15 mouse cellular contexts compared by ENCODE assay signal in genomic region chr9:21625342-21626339, GRCm38 (mm10). TPM values are rescaled to one million over a fixed set of nuclear protein-coding genes. Genes with fewer than 3 reads are reported as not detected.
DNase-seq lines count a peak whose midpoint lies in the region; ATAC-seq and TF ChIP-seq lines count a peak whose summit lies in the region.
"Had no signal": no experiment of that assay in that cellular context is flagged by ENCODE, and none has a peak within 500 bp of the region (broad histone marks: within the 10 kb centered on the region; RNA-seq: fewer than 3 reads in every experiment).

No protein-coding gene starts in this region.

- WGBS in kidney, postnatal 0 days, result 80% methylated on average over 10 of the region's 10 CpGs

- TF ChIP-seq RAD21 in CH12.LX (IDR thresholded peaks at IDR 0.05; ENCODE audit: low read depth, low read length), result no peak

- TF ChIP-seq EP300 in CH12.LX (IDR thresholded peaks at IDR 0.05; ENCODE audit: low read length), result no peak

- no peak overlapping the region for H3K27ac ChIP-seq in kidney, postnatal 0 days
- H3K27ac ChIP-seq in CH12.LX (ENCODE audit: insufficient read depth, low read depth), result peak overlapping the region; percentile 39
- H3K27ac ChIP-seq: hindbrain, embryonic 15.5 days; liver, embryonic 12.5 days had no signal

- no peak for TF ChIP-seq CTCF in kidney, postnatal 0 days (IDR thresholded peaks at IDR 0.05; ENCODE audit: low read depth)
- no peak for TF ChIP-seq CTCF in CH12.LX (conservative IDR thresholded peaks at IDR 0.05 in 1 of 2, IDR thresholded peaks at IDR 0.05 in 1 of 2; ENCODE audit: low read depth in 2 of 2, low read length in 2 of 2)

- no peak overlapping the region for H3ac ChIP-seq in myocyte (ENCODE audit: control insufficient read depth, insufficient read length)

- H3K4me3 ChIP-seq in kidney, postnatal 0 days (replicated peaks; ENCODE audit: low read depth, low read length), result no peak overlapping the region
- H3K4me3 ChIP-seq in CH12.LX (replicated peaks in 1 of 3; ENCODE audit: low read depth in 2 of 3, low read length in 2 of 3, poor library complexity in 1 of 3) (no peak overlapping the region), myocyte (no peak overlapping the region)
- H3K4me3 ChIP-seq: heart, embryonic 15.5 days; hindbrain, embryonic 15.5 days; liver, embryonic 12.5 days had no signal

- no peak overlapping the region for H3K9ac ChIP-seq in kidney, postnatal 0 days (ENCODE audit: low read depth, low read length)
- H3K9ac ChIP-seq in CH12.LX (ENCODE audit: insufficient read depth, low read depth), result no peak overlapping the region
- H3K9ac ChIP-seq: heart, embryonic 15.5 days; hindbrain, embryonic 15.5 days; liver, embryonic 12.5 days had no signal

- no peaks in the 10 kb centered on the region for H3K9me3 ChIP-seq in kidney, postnatal 0 days (replicated peaks; ENCODE audit: low read length)
- H3K9me3 ChIP-seq in CH12.LX (replicated peaks; ENCODE audit: low read length), result no peaks in the 10 kb centered on the region
- H3K9me3 ChIP-seq: heart, embryonic 15.5 days; hindbrain, embryonic 15.5 days; liver, embryonic 12.5 days had no signal

- no peaks in the 10 kb centered on the region for H3K36me3 ChIP-seq in kidney, postnatal 0 days (ENCODE audit: insufficient read depth, low read length)
- H3K36me3 ChIP-seq in CH12.LX (replicated peaks in 1 of 2; ENCODE audit: control insufficient read depth in 1 of 2, insufficient read depth in 1 of 2, low read length in 1 of 2) (peaks cover 0 to 28% of the 10 kb centered on the region in 2 experiments), myocyte (ENCODE audit: control insufficient read depth, insufficient read depth) (no peaks in the 10 kb centered on the region)
- H3K36me3 ChIP-seq: heart, embryonic 15.5 days; hindbrain, embryonic 15.5 days had no signal

- ATAC-seq in kidney, postnatal 0 days (replicated peaks; ENCODE audit: low FRiP score, low read depth), result peak; percentile 57
- ATAC-seq: liver, embryonic 12.5 days; Patski had no signal

- H3K4me2 ChIP-seq in kidney, postnatal 0 days (ENCODE audit: low read length), result no peak overlapping the region
- no peak overlapping the region for H3K4me2 ChIP-seq in CH12.LX (ENCODE audit: insufficient read depth, low read depth, poor library complexity, severe bottlenecking)
- no peak overlapping the region for H3K4me2 ChIP-seq in myocyte (ENCODE audit: low read depth)
- H3K4me2 ChIP-seq: heart, embryonic 15.5 days; hindbrain, embryonic 15.5 days; liver, embryonic 12.5 days had no signal

- H3K79me2 ChIP-seq in CH12.LX (replicated peaks; ENCODE audit: control insufficient read depth, extremely low read depth, insufficient read depth, poor library complexity, severe bottlenecking) (peaks cover 84% of the 10 kb centered on the region), myocyte (ENCODE audit: control insufficient read depth, insufficient read depth) (peaks cover 100% of the 10 kb centered on the region)

- no peaks in the 10 kb centered on the region for H3K4me1 ChIP-seq in kidney, postnatal 0 days (replicated peaks; ENCODE audit: insufficient read depth, low read length)
- H3K4me1 ChIP-seq in CH12.LX (ENCODE audit: control insufficient read depth in 1 of 2, insufficient read depth in 2 of 2), result peaks cover 13 to 48% of the 10 kb centered on the region in 2 experiments

- DNase-seq in kidney, postnatal 0 days (ENCODE audit: low spot score), result no peak
- DNase-seq in kidney, adult 11 months, result no peak
- DNase-seq in CH12.LX (ENCODE audit: extremely low read depth), result peak; percentile 35
- peak; percentile 76 for DNase-seq in thymus, postnatal 14 days
- DNase-seq in frontal cortex, postnatal 25 days (ENCODE audit: low spot score in 2 of 2), result no peak
- DNase-seq in layer of hippocampus, postnatal 14 days (ENCODE audit: low spot score in 2 of 2), result no peak
- DNase-seq: cerebellum, postnatal 25 days; kidney, adult 8-10 months; layer of hippocampus, postnatal 36 days; left cerebral cortex, postnatal 4 days had no signal

- dilution Hi-C loops in CH12.LX (cut with MboI; ENCODE audit: extremely low pct_ligation_motif_present, extremely low pct_unique_long_range_greater_than_20kb, low sequenced_read_pairs), result no loop called here

- in situ Hi-C loops in CH12.LX (cut with MboI; ENCODE audit: low pct_ligation_motif_present, low pct_unique_long_range_greater_than_20kb, low sequenced_read_pairs), result no loop called here

- no peaks in the 10 kb centered on the region for H3K27me3 ChIP-seq in kidney, postnatal 0 days (ENCODE audit: insufficient read depth, low read length)
- H3K27me3 ChIP-seq in CH12.LX (replicated peaks) (no peaks in the 10 kb centered on the region), myocyte (ENCODE audit: control insufficient read depth, insufficient read depth, insufficient read length) (no peaks in the 10 kb centered on the region)
- H3K27me3 ChIP-seq: heart, embryonic 15.5 days; hindbrain, embryonic 15.5 days; liver, embryonic 12.5 days; Patski had no signal

- no peak for TF ChIP-seq POLR2A in CH12.LX (IDR thresholded peaks at IDR 0.05; ENCODE audit: low read depth, low read length)
- TF ChIP-seq POLR2A in myocyte (IDR thresholded peaks at IDR 0.05; ENCODE audit: insufficient read length, low read depth), result no peak

TF ChIP-seq in CH12.LX, 34 proteins besides CTCF, POLR2A, EP300 and RAD21:
- TF ChIP-seq UBTF (IDR thresholded peaks at IDR 0.05; ENCODE audit: low read depth, low read length), result no peak
- TF ChIP-seq USF1 (IDR thresholded peaks at IDR 0.05; ENCODE audit: low read depth, low read length), result no peak
- peak; percentile 29; the same call in 1 of the 2 replicates for TF ChIP-seq ZNF384 (IDR thresholded peaks at IDR 0.05; ENCODE audit: low read depth, low read length)
- TF ChIP-seq ZMIZ1 (IDR thresholded peaks at IDR 0.05; ENCODE audit: low read depth, low read length), result no peak
- no peak for TF ChIP-seq USF2 (conservative IDR thresholded peaks at IDR 0.05; ENCODE audit: low read depth, low read length)
- no peak for TF ChIP-seq MYC (IDR thresholded peaks at IDR 0.05; ENCODE audit: low read depth, low read length)
- TF ChIP-seq E2F4 (IDR thresholded peaks at IDR 0.05; ENCODE audit: insufficient replicate concordance, low read depth, low read length), result no peak
- TF ChIP-seq ETS1 (conservative IDR thresholded peaks at IDR 0.05; ENCODE audit: low read depth, low read length), result peak; percentile 86
- peak; percentile 86 for TF ChIP-seq SIN3A (IDR thresholded peaks at IDR 0.05; ENCODE audit: low read length)
- TF ChIP-seq JUN (IDR thresholded peaks at IDR 0.05; ENCODE audit: insufficient read depth, low read depth, low read length), result no peak
- no peak for TF ChIP-seq CHD1 (IDR thresholded peaks at IDR 0.05; ENCODE audit: low read depth, low read length)
- peak; percentile 30; the same call in 1 of the 2 replicates for TF ChIP-seq TCF12 (IDR thresholded peaks at IDR 0.05; ENCODE audit: low read depth, low read length)

TF ChIP-seq in myocyte, 11 proteins besides CTCF, POLR2A, EP300 and RAD21:
- no peak for TF ChIP-seq REST (IDR thresholded peaks at IDR 0.05; ENCODE audit: insufficient read depth, insufficient read length)
- no peak for TF ChIP-seq POLR2AphosphoS2 (IDR thresholded peaks at IDR 0.05; ENCODE audit: insufficient read length, low read depth)
- TF ChIP-seq MYOD1 (IDR thresholded peaks at IDR 0.05; ENCODE audit: control insufficient read depth in 1 of 3, insufficient read length in 2 of 3, low read depth in 2 of 3), result peak in 2 of 3 experiments; percentile 78 to 93
- TF ChIP-seq USF1 (IDR thresholded peaks at IDR 0.05; ENCODE audit: low read depth), result no peak
- peak; percentile 47 for TF ChIP-seq TCF3 (IDR thresholded peaks at IDR 0.05; ENCODE audit: insufficient read length, low read depth)
- TF ChIP-seq E2F4 (IDR thresholded peaks at IDR 0.05; ENCODE audit: insufficient read depth), result no peak
- TF ChIP-seq MYOG (IDR thresholded peaks at IDR 0.05; ENCODE audit: control insufficient read depth in 1 of 3, insufficient read depth in 1 of 3, insufficient read length in 2 of 3, low read depth in 2 of 3), result peak in 1 of 3 experiments; percentile 56
- peak; percentile 60 for TF ChIP-seq TCF12 (IDR thresholded peaks at IDR 0.05; ENCODE audit: insufficient read depth, poor library complexity, severe bottlenecking)
- no peak for TF ChIP-seq SRF (IDR thresholded peaks at IDR 0.05; ENCODE audit: control insufficient read depth, insufficient read length, low read depth)

RNA-seq across cellular contexts. Expression of gene Smarca4, which starts 9.7 kb away (rescaled TPM):
- 41.7 and 46.0 TPM in 2 replicates for polyA plus RNA-seq in kidney, postnatal 0 days (2015; fragmentation: Nextera tagmentation; extraction: Ambion mirVana)
- 74.3 and 78.9 TPM in 2 replicates for total RNA-seq in CH12.LX (2012; rRNA removed)
- 30.7 and 33.8 TPM in 2 replicates for total RNA-seq in CH12.LX (2014; rRNA removed)
- 76.1 and 86.2 TPM in 2 replicates for polyA plus RNA-seq in CH12.LX (2012; ENCODE audit: insufficient read length, low read depth)
- 68.0 TPM for polyA plus RNA-seq in myocyte (2012; fragmentation: generic; extraction: Trizol)
- total RNA-seq in layer of hippocampus, postnatal 14 days (2021), result 100 to 1,000 TPM; 121 to 123 TPM

RNA-seq across cellular contexts. Expression of gene Yipf2, which starts 33.0 kb away (rescaled TPM):
- 30.2 and 31.6 TPM in 2 replicates for polyA plus RNA-seq in kidney, postnatal 0 days (2015; fragmentation: Nextera tagmentation; extraction: Ambion mirVana)
- total RNA-seq in CH12.LX (2012; rRNA removed), result 13.6 and 17.5 TPM in 2 replicates
- 13.1 and 16.6 TPM in 2 replicates for total RNA-seq in CH12.LX (2014; rRNA removed)
- 17.0 and 21.2 TPM in 2 replicates for polyA plus RNA-seq in CH12.LX (2012; ENCODE audit: insufficient read length, low read depth)
- 13.2 TPM for polyA plus RNA-seq in myocyte (2012; fragmentation: generic; extraction: Trizol)
- total RNA-seq in layer of hippocampus, postnatal 14 days (2021), result 10 to 100 TPM; 14.7 to 15.9 TPM

RNA-seq across cellular contexts. Expression of gene Timm29, which starts 33.1 kb away (rescaled TPM):
- 28.1 and 29.2 TPM in 2 replicates for polyA plus RNA-seq in kidney, postnatal 0 days (2015; fragmentation: Nextera tagmentation; extraction: Ambion mirVana)
- total RNA-seq in CH12.LX (2012; rRNA removed), result 12.0 and 16.0 TPM in 2 replicates
- total RNA-seq in CH12.LX (2014; rRNA removed), result 19.1 and 19.5 TPM in 2 replicates
- 29.6 and 34.6 TPM in 2 replicates for polyA plus RNA-seq in CH12.LX (2012; ENCODE audit: insufficient read length, low read depth)
- 26.3 TPM for polyA plus RNA-seq in myocyte (2012; fragmentation: generic; extraction: Trizol)
- 10 to 100 TPM; 54.3 to 56.9 TPM for total RNA-seq in layer of hippocampus, postnatal 14 days (2021)

Comparison
In these comparisons a context has a peak if more than half of its experiments do, and no peak if none do; other contexts are left out.
1. DNase-seq: peak in CH12.LX (single experiment) and thymus, postnatal 14 days (single experiment); none in kidney, postnatal 0 days (single experiment), kidney, adult 11 months (single experiment), frontal cortex, postnatal 25 days (0 of 2) and layer of hippocampus, postnatal 14 days (0 of 2).